Mouse (Mus musculus): ENCODE measurements around the gene Mansc1. TPM values are rescaled to one million over a fixed set of nuclear protein-coding genes. Genes with fewer than 3 reads are reported as not detected.

The Mansc1 gene
- total RNA-seq, 2 experiments from 2014 or later = 8.8 to 10.0 TPM

Other genes with a start within 250 kb of the Mansc1 start
- gene Bcl2l14, start 236.2 kb downstream of the Mansc1 start, total RNA-seq (2021) = under 1 TPM in 1 of 2 experiments, not detected in 1; 0.36 TPM
- gene Lrp6, start 65.5 kb downstream of the Mansc1 start, total RNA-seq (2021) = 10 to 100 TPM; 87.0 to 90.5 TPM
- gene Borcs5, start 7.0 kb upstream of the Mansc1 start, total RNA-seq (2021) = 10 to 100 TPM; 13.8 to 14.8 TPM
- gene Dusp16, start 160.1 kb upstream of the Mansc1 start, total RNA-seq (2021) = 10 to 100 TPM; 23.9 to 25.5 TPM
- 10 to 100 TPM; 15.5 to 19.8 TPM for gene Crebl2, start 197.7 kb upstream of the Mansc1 start, total RNA-seq (2021)